Mouse (Mus musculus): ENCODE results near the gene Nudt13. TPM values are rescaled to one million over a fixed set of nuclear protein-coding genes. Genes with fewer than 3 reads are reported as not detected.
"Not testable (repeated sequence)": the region's sequence is repeated elsewhere in the genome, so short reads cannot be mapped to it uniquely, and the experiment has no call there.

Gene Nudt13
- 10 to 100 TPM; 18.9 to 23.2 (median 21.2) TPM for total RNA-seq (2022)

- DNase-seq (ENCODE audit: low spot score in 2 of 2): peak; percentile 51 to 90
Measured at GRCm38 (mm10) chr14:20294117-20294892, at the start of gene Nudt13. Gene Nudt13 (plus strand): TSS chr14:20294697.

- DNase-seq (ENCODE audit: low spot score in 2 of 2): no peak
Measured at GRCm38 (mm10) chr14:20245318-20245717, 49.2 kb upstream of the Nudt13 start.

- no peak for DNase-seq (ENCODE audit: low spot score in 2 of 2)
Measured at GRCm38 (mm10) chr14:20245861-20246260, 48.6 kb upstream of the Nudt13 start.

GRCm38 (mm10) chr14:20246811-20247266 is 47.7 kb upstream of the Nudt13 start:
- no peak for DNase-seq (ENCODE audit: low spot score in 2 of 2)

- no peak for DNase-seq (ENCODE audit: low spot score in 2 of 2)
Measured at GRCm38 (mm10) chr14:20248001-20248400, 46.5 kb upstream of the Nudt13 start.

- DNase-seq (ENCODE audit: low spot score in 2 of 2): peak; percentile 18 to 22
Measured at GRCm38 (mm10) chr14:20250237-20251171, 44.0 kb upstream of the Nudt13 start.

GRCm38 (mm10) chr14:20258185-20259113 is 36.0 kb upstream of the Nudt13 start:
- peak; percentile 24 to 79 for DNase-seq (ENCODE audit: low spot score in 2 of 2)

- no peak for DNase-seq (ENCODE audit: low spot score in 2 of 2)
Measured at GRCm38 (mm10) chr14:20262346-20262745, 32.2 kb upstream of the Nudt13 start.

GRCm38 (mm10) chr14:20268421-20268820 is 26.1 kb upstream of the Nudt13 start:
- DNase-seq (ENCODE audit: low spot score in 2 of 2): peak in 1 of 2 experiments; percentile 42

- DNase-seq (ENCODE audit: low spot score in 2 of 2): no peak
Measured at GRCm38 (mm10) chr14:20269082-20269809, 25.3 kb upstream of the Nudt13 start, which contains the start of gene Kcnk16. Gene Kcnk16 (minus strand): TSS chr14:20269199.

- no peak for DNase-seq (ENCODE audit: low spot score in 2 of 2)
Measured at GRCm38 (mm10) chr14:20291391-20291790, 3.1 kb upstream of the Nudt13 start.

GRCm38 (mm10) chr14:20294947-20295346 is 450 bp downstream of the Nudt13 start:
- no peak for DNase-seq (ENCODE audit: low spot score in 2 of 2)

- no peak for DNase-seq (ENCODE audit: low spot score in 2 of 2)
Measured at GRCm38 (mm10) chr14:20297616-20298015, 3.1 kb downstream of the Nudt13 start.

GRCm38 (mm10) chr14:20298131-20298530 is 3.6 kb downstream of the Nudt13 start:
- DNase-seq (ENCODE audit: low spot score in 2 of 2): no peak

GRCm38 (mm10) chr14:20305085-20305484 is 10.6 kb downstream of the Nudt13 start:
- not testable (repeated sequence) for DNase-seq (ENCODE audit: low spot score in 2 of 2)

GRCm38 (mm10) chr14:20315137-20315536 is 20.6 kb downstream of the Nudt13 start:
- no peak for DNase-seq (ENCODE audit: low spot score in 2 of 2)

- DNase-seq (ENCODE audit: low spot score in 2 of 2): peak in 1 of 2 experiments; percentile 32
Measured at GRCm38 (mm10) chr14:20319420-20319819, 24.9 kb downstream of the Nudt13 start.

GRCm38 (mm10) chr14:20324196-20324595 is 29.7 kb downstream of the Nudt13 start:
- DNase-seq (ENCODE audit: low spot score in 2 of 2): peak in 1 of 2 experiments; percentile 42

- DNase-seq (ENCODE audit: low spot score in 2 of 2): no peak
Measured at GRCm38 (mm10) chr14:20328474-20328873, 34.0 kb downstream of the Nudt13 start.

- no peak for DNase-seq (ENCODE audit: low spot score in 2 of 2)
Measured at GRCm38 (mm10) chr14:20331316-20331715, 36.8 kb downstream of the Nudt13 start.
